ENCODE assay signal across 17 mouse cellular contexts in the genomic region with DNA sequence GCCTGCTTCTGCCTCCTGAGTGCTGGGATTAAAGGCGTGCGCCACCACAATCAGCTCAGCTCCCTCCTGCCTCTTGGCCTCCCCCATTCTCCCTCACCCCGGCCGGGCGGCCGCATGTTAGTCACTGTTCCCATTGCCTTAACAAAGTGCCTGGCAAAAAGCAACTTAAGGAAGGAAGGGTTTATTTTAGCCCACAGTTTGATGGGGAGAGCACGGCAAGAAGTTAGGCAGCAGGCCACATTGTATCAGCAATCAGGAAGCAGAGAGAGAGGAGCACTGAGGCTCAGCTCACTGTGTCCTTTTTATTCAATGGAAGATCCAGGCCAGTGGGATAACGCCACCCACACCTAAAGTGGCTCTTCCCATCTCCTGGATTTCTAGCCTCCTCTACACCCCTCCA.
A peak's percentile ranks its signal among the peaks of the same experiment; 100 is the strongest.
DNase-seq lines count a peak whose midpoint lies in the region; ATAC-seq and TF ChIP-seq lines count a peak whose summit lies in the region.
"Had no signal": no experiment of that assay in that cellular context is flagged by ENCODE, and none has a peak within 500 bp of the region (broad histone marks: within the 10 kb centered on the region; RNA-seq: fewer than 3 reads in every experiment).

No protein-coding gene starts in this region.

- no peak for DNase-seq in spleen, adult 2 months (ENCODE audit: low read depth in 1 of 2, low spot score in 2 of 2)
- DNase-seq in spleen, adult 12 weeks (ENCODE audit: low spot score), result no peak
- DNase-seq in liver, embryonic 13.5 days, result no peak
- no peak for DNase-seq in midbrain, embryonic 14.5 days
- DNase-seq in cerebellum, adult 9-10 months, result no peak
- DNase-seq: gastrocnemius, postnatal 14 days had no signal

- TF ChIP-seq CTCF in spleen, adult 2 months (IDR thresholded peaks at IDR 0.05; ENCODE audit: extremely low read depth, insufficient read depth, insufficient read length, insufficient replicate concordance), result no peak
- TF ChIP-seq CTCF in bone marrow macrophage, adult 2 months (IDR thresholded peaks at IDR 0.05; ENCODE audit: low read depth, low read length), result no peak

- 84% methylated on average over 8 of the region's 8 CpGs for WGBS in spleen, adult 2 months
- 73% methylated on average over 8 of the region's 8 CpGs for WGBS in liver, embryonic 13.5 days (ENCODE audit: insufficient replicate concordance)
- 95% methylated on average over 8 of the region's 8 CpGs for WGBS in midbrain, embryonic 14.5 days

- H3K9ac ChIP-seq in liver, embryonic 13.5 days, result peak overlapping the region; percentile 52
- H3K9ac ChIP-seq in midbrain, embryonic 14.5 days (replicated peaks; ENCODE audit: low read length), result no peak overlapping the region
- H3K9ac ChIP-seq: hindbrain, embryonic 13.5 days; limb, embryonic 15.5 days; midbrain, embryonic 15.5 days had no signal

- no peaks in the 10 kb centered on the region for H3K36me3 ChIP-seq in spleen, adult 2 months (ENCODE audit: control insufficient read depth, insufficient read depth, low read length)
- no peaks in the 10 kb centered on the region for H3K36me3 ChIP-seq in liver, embryonic 13.5 days
- H3K36me3 ChIP-seq in midbrain, embryonic 14.5 days (ENCODE audit: control insufficient read depth, insufficient read depth, low read length), result no peaks in the 10 kb centered on the region
- H3K36me3 ChIP-seq: embryonic facial prominence, embryonic 10.5 days; hindbrain, embryonic 13.5 days; limb, embryonic 15.5 days; midbrain, embryonic 15.5 days had no signal

- no peaks in the 10 kb centered on the region for H3K9me3 ChIP-seq in liver, embryonic 13.5 days (replicated peaks)
- H3K9me3 ChIP-seq in midbrain, embryonic 14.5 days (ENCODE audit: control insufficient read depth, low read length), result no peaks in the 10 kb centered on the region
- H3K9me3 ChIP-seq: embryonic facial prominence, embryonic 10.5 days; hindbrain, embryonic 13.5 days; limb, embryonic 15.5 days; midbrain, embryonic 15.5 days had no signal

- H3K4me1 ChIP-seq in spleen, adult 2 months (ENCODE audit: control insufficient read depth, insufficient read depth, insufficient read length), result peaks cover 33% of the 10 kb centered on the region
- peaks cover 83% of the 10 kb centered on the region for H3K4me1 ChIP-seq in bone marrow macrophage, adult 2 months (ENCODE audit: control insufficient read depth, insufficient read depth, low read length)
- peaks cover 81% of the 10 kb centered on the region for H3K4me1 ChIP-seq in liver, embryonic 13.5 days (replicated peaks)
- H3K4me1 ChIP-seq in midbrain, embryonic 14.5 days (ENCODE audit: control insufficient read depth, insufficient read depth, low read length), result no peaks in the 10 kb centered on the region
- H3K4me1 ChIP-seq: midbrain, embryonic 15.5 days had no signal

- no peaks in the 10 kb centered on the region for H3K27me3 ChIP-seq in spleen, adult 2 months (ENCODE audit: control insufficient read depth, insufficient read depth, low read length)
- no peaks in the 10 kb centered on the region for H3K27me3 ChIP-seq in liver, embryonic 13.5 days
- no peaks in the 10 kb centered on the region for H3K27me3 ChIP-seq in midbrain, embryonic 14.5 days (ENCODE audit: control insufficient read depth, insufficient read depth, low read length)
- H3K27me3 ChIP-seq: hindbrain, embryonic 13.5 days; limb, embryonic 15.5 days; midbrain, embryonic 15.5 days had no signal

- peak overlapping the region; percentile 59 for H3K4me2 ChIP-seq in liver, embryonic 13.5 days
- no peak overlapping the region for H3K4me2 ChIP-seq in midbrain, embryonic 14.5 days (ENCODE audit: low read length)
- H3K4me2 ChIP-seq: hindbrain, embryonic 13.5 days; limb, embryonic 15.5 days; midbrain, embryonic 15.5 days had no signal

- ATAC-seq in liver, embryonic 13.5 days (ENCODE audit: low read depth), result no peak
- peak; percentile 24 for ATAC-seq in megakaryocyte-erythroid progenitor cell, adult 5-6 weeks (replicated peaks; ENCODE audit: low FRiP score, low TSS enrichment, poor library complexity, severe bottlenecking)
- ATAC-seq in midbrain, embryonic 14.5 days (ENCODE audit: low FRiP score, low TSS enrichment), result no peak
- ATAC-seq in granulocyte monocyte progenitor cell, adult 5-6 weeks (replicated peaks; ENCODE audit: poor library complexity, severe bottlenecking), result no peak
- ATAC-seq: CD4-positive, CD25-positive, alpha-beta regulatory T cell, adult 4 months; forebrain, embryonic 14.5 days; inflammation-experienced regulatory T-cells, adult 6 months; midbrain, embryonic 15.5 days had no signal

- TF ChIP-seq POLR2A in spleen, adult 2 months (IDR thresholded peaks at IDR 0.05; ENCODE audit: low read depth, low read length), result no peak
- no peak for TF ChIP-seq POLR2A in bone marrow macrophage, adult 2 months (IDR thresholded peaks at IDR 0.05; ENCODE audit: borderline replicate concordance, low read depth, low read length)

- H3K27ac ChIP-seq in spleen, adult 2 months (ENCODE audit: insufficient read depth, low read length), result peak overlapping the region; percentile 5; the same call in 1 of the 2 replicates
- peak overlapping the region; percentile 87 for H3K27ac ChIP-seq in bone marrow macrophage, adult 2 months (ENCODE audit: insufficient read depth, low read depth, low read length)
- H3K27ac ChIP-seq in liver, embryonic 13.5 days, result peak overlapping the region; percentile 90
- no peak overlapping the region for H3K27ac ChIP-seq in midbrain, embryonic 14.5 days (replicated peaks; ENCODE audit: low read depth, low read length)
- H3K27ac ChIP-seq: embryonic facial prominence, embryonic 10.5 days; hindbrain, embryonic 13.5 days; limb, embryonic 15.5 days; midbrain, embryonic 15.5 days; stomach, postnatal 0 days had no signal

- H3K4me3 ChIP-seq in spleen, adult 2 months (ENCODE audit: extremely low read depth, insufficient read depth, insufficient read length), result no peak overlapping the region
- no peak overlapping the region for H3K4me3 ChIP-seq in bone marrow macrophage, adult 2 months (ENCODE audit: insufficient read depth, low read length)
- no peak overlapping the region for H3K4me3 ChIP-seq in liver, embryonic 13.5 days (replicated peaks)
- no peak overlapping the region for H3K4me3 ChIP-seq in midbrain, embryonic 14.5 days (replicated peaks; ENCODE audit: low read depth, low read length)
- H3K4me3 ChIP-seq: embryonic facial prominence, embryonic 10.5 days; hindbrain, embryonic 13.5 days; limb, embryonic 15.5 days; midbrain, embryonic 15.5 days had no signal
